Mouse (Mus musculus) liver, embryonic 16.5 days (tissue): ENCODE measurements around the gene Fcer1g. TPM values are rescaled to one million over a fixed set of nuclear protein-coding genes. Genes with fewer than 3 reads are reported as not detected.

ENCODE experiments used
- ATAC-seq: fragments of 200-750 bp; cut with Nextera tagmentation; 2 replicates; pipeline ENCODE4 v1.8.0; 2017; ENCODE audit warnings: low read depth, mild to moderate bottlenecking, moderate number of reproducible peaks, moderate library complexity
- H3K27ac ChIP-seq: fragments of 300-500 bp; sonication (generic); 2 replicates; pipeline ENCODE4 v1.5.1; 2014; ENCODE audit warnings: mild to moderate bottlenecking, low read length
- H3K27me3 ChIP-seq: fragments of 300-500 bp; sonication (generic); 2 replicates; pipeline ENCODE4 v1.6.1; 2014; ENCODE audit warnings: low read depth, low read length, mixed read lengths; ENCODE audit not compliant: control insufficient read depth, insufficient read depth
- H3K36me3 ChIP-seq: fragments of 300-500 bp; sonication (generic); 2 replicates; pipeline ENCODE4 v1.6.1; 2014; ENCODE audit warnings: mild to moderate bottlenecking; ENCODE audit not compliant: control insufficient read depth, insufficient read depth
- H3K4me1 ChIP-seq: fragments of 300-500 bp; sonication (generic); 2 replicates; pipeline ENCODE4 v1.6.1; 2014; ENCODE audit warnings: low read depth, low read length, mixed read lengths; ENCODE audit not compliant: control insufficient read depth
- H3K4me2 ChIP-seq: fragments of 300-500 bp; sonication (generic); 2 replicates; pipeline ENCODE4 v1.6.1; 2014; ENCODE audit warnings: low read depth, low read length, mixed read lengths
- H3K4me3 ChIP-seq: fragments of 300-500 bp; sonication (generic); 2 replicates; pipeline ENCODE4 v1.5.1; 2014; ENCODE audit warnings: low read depth, mild to moderate bottlenecking, low read length
- H3K9ac ChIP-seq: fragments of 300-500 bp; sonication (generic); 2 replicates; pipeline ENCODE4 v1.6.1; 2014; ENCODE audit warnings: low read depth, low read length
- H3K9me3 ChIP-seq: fragments of 300-500 bp; sonication (generic); replicated peaks from 2 replicates; pipeline ENCODE4 v1.6.1; 2016; ENCODE audit warnings: low read length; ENCODE audit not compliant: control insufficient read depth
- WGBS: fragments of 180-500 bp; shearing (Covaris S2); extraction: QIAGEN DNeasy Blood & Tissue Kit; methylation state at CpG from one replicate; pipeline ENCODE4 v1.1.7; 2014; ENCODE audit not compliant: insufficient replicate concordance; 5-methylcytosine and 5-hydroxymethylcytosine counted together
- polyA plus RNA-seq: library from polyadenylated mRNA; unstranded; fragments of >200 nt; fragmentation: Nextera tagmentation; extraction: Ambion mirVana; gene quantifications from 2 replicates; pipeline ENCODE4 v1.2.1, GENCODE M21; 2015

Gene Fcer1g
- polyA plus RNA-seq, 1 experiment from 2014 or later = 128 TPM

DNA sequence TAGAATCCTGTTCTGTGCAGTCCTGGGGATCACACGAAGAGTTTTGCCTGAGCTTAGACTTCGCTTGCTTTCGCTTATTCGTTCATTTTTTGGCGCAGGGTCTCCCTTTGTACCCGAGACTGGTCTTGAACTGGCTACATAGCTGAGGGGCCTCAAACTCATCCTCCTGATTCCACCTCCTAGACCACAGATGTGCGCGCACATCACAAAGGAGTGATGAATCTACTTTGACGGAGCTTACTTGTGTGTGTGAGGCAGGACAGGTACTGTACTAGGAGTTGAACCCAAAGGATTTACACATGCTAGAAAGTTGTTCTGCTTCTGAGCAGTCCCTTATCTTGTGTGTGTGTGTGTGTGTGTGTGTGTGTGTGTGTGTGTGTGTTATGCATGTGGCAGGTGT lies 43.3 kb downstream of the Fcer1g start:
- Histone ChIP-seq H3K36me3 (no peaks in the 10 kb centered on the region), H3K27me3 (peaks cover 39% of the 10 kb centered on the region), H3K9me3 (no peaks in the 10 kb centered on the region), H3K4me3 (no peak overlapping the region), H3K27ac (no peak overlapping the region), H3K4me2 (no peak overlapping the region), H3K9ac (no peak overlapping the region), H3K4me1 (no peaks in the 10 kb centered on the region)
- no peak for ATAC-seq
- whole genome bisulfite sequencing = 89% methylated on average over 9 of the region's 9 CpGs

DNA sequence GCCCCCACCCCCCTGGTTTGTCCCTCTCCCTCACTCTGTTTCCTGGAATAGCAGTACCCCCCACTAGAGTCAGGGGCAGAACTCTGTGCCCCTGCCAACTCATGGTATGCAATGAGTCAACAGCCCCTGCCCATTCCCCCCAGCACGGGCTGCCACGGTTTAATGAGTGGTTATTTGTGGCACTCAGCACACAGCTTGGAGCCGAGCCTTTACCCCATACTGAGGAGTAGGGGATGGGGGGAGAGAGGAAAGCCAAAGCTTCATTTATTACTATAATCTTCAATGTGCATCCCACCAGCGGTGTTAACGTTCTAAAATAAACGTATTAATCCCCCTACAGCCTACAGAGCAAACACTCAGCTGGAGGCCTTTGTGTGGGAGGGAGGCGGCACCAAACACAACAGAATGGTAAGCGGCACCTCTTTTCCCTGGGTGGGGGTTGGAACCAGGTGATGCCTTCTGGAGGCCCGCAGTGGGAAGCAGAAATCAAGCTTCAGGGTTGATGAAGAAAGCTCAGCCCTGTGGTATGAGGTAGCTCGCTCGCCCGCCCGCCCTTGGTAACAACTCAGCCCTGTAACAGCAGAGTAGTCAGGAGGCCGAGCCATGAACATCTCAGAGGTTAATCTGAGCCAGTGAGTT lies 44.6 kb downstream of the Fcer1g start:
- ATAC-seq = no peak
- WGBS = 59% methylated on average over 14 of the region's 14 CpGs
- no peak overlapping the region for H3K9ac ChIP-seq

DNA sequence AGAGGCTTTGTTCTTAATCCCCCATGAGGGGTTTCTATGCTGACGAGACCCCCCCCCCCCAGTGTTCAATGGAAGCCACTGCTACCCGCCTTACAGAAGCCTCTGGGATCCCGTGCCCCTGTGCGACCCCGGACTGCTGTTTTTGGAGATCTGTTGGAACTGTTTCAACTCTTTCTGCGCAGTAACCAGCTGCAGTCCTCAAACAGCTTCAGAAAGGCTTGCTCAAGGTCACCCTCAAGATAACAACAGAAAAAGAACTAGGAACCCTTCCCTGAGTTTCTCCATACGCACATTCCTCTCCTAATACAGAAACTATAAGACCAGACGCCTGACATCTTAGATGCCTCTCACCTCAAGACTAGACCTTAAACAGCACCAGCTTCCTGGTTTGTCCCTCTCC lies 45.1 kb downstream of the Fcer1g start:
- peaks cover 21% of the 10 kb centered on the region for H3K27me3 ChIP-seq
- H3K27ac ChIP-seq = no peak overlapping the region
- no peak overlapping the region for H3K4me2 ChIP-seq
- H3K4me1 ChIP-seq = no peaks in the 10 kb centered on the region
- H3K9me3 ChIP-seq = no peaks in the 10 kb centered on the region
- no peak overlapping the region for H3K9ac ChIP-seq
- ATAC-seq = no peak
- no peaks in the 10 kb centered on the region for H3K36me3 ChIP-seq
- H3K4me3 ChIP-seq = no peak overlapping the region
- WGBS = 42% methylated on average over 8 of the region's 8 CpGs

More for the DNA sequence above, 44.6 kb downstream of the Fcer1g start:
- no peaks in the 10 kb centered on the region for H3K9me3 ChIP-seq
- H3K27me3 ChIP-seq = peaks cover 26% of the 10 kb centered on the region
- no peak overlapping the region for H3K4me3 ChIP-seq
- no peaks in the 10 kb centered on the region for H3K36me3 ChIP-seq
- no peak overlapping the region for H3K4me2 ChIP-seq
- no peak overlapping the region for H3K27ac ChIP-seq
- H3K4me1 ChIP-seq = no peaks in the 10 kb centered on the region

DNA sequence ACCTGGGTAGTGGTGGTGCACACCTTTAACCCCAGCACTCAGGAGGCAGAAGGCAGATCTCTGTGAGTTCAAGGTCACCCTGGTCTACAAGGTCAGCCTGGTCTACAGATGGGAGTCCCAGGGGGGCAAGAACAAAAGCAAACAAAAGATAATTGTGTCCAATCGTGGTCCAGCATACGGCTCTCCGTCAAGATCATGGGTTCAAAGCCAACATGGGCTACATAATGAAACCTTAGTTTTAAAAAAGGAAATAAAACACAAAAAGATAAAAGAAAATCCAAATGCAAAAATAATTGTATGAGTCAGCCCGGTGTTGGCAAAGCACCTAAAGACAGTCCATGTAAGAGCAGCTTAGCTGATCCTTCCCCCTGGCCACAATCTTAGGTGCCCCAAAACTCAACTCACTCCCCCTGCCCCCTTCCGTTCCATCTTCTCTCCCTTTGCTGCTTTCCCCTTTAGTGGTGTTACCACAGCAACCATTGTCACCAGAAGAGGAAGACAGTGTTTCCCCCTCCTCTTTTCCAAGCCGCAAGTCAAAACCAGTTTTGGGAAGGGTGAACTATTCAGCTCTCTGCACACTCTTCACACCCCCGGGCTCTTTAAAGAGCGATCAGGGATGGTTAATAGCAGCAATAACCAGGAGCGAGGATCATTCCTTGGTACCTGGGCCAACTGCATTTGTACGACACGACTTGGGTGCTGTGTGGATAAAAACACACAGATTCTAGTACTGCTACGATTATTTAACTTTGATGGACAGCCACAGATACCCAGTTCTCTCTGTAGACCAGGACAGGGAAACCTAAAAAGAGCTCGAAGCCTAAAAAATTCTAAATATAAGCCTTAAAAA lies 46.1 kb downstream of the Fcer1g start:
- H3K27ac ChIP-seq = no peak overlapping the region
- H3K9ac ChIP-seq = no peak overlapping the region
- ATAC-seq = no peak
- H3K36me3 ChIP-seq = no peaks in the 10 kb centered on the region
- H3K4me1 ChIP-seq = no peaks in the 10 kb centered on the region
- H3K4me3 ChIP-seq = no peak overlapping the region
- no peak overlapping the region for H3K4me2 ChIP-seq
- no peaks in the 10 kb centered on the region for H3K9me3 ChIP-seq
- H3K27me3 ChIP-seq = peaks cover 11% of the 10 kb centered on the region
- 31% methylated on average over 13 of the region's 13 CpGs for WGBS

DNA sequence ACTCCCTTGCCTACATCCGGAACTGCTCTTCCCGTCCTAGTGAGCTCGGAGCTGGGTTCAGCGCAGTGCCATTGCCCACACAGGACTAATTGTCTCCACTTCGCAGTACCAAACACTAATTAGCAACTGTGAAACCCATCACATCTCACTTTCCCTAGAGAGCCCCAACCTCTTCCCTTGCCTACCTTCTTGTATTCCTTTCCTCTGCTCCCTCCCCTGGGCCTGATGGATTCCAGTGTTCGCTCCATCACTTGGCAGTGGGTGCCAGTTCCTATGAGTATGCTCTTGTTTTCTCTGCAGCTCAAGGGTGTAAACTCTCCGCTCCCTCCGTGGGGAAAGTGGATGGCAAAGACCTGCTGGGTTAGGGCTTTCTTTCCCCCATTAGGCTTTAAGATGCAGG lies 48.5 kb downstream of the Fcer1g start:
- Histone ChIP-seq H3K9me3 (no peaks in the 10 kb centered on the region), H3K4me2 (no peak overlapping the region), H3K9ac (no peak overlapping the region), H3K4me1 (no peaks in the 10 kb centered on the region), H3K36me3 (no peaks in the 10 kb centered on the region), H3K4me3 (no peak overlapping the region), H3K27me3 (no peaks in the 10 kb centered on the region), H3K27ac (no peak overlapping the region)
- ATAC-seq = no peak
- 71% methylated on average over 8 of the region's 8 CpGs for WGBS

DNA sequence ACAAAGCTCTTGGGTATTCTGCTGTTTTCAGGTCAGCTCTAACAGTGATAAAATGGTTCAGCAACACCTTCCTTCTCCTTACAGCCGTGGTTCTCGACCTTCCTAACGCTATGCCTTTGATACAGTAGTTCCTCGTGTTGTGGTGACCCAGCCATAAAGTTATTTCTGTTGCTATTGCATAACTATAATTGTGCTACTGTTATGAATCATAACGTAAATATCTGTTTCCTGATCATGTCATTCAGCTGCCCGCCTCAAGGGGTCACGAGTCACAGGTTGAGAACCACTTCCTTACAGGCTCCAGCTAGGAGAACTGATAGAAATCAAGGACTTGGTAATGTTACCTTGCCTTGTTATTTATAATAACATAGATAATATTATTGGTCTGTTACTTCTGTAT lies 49.9 kb downstream of the Fcer1g start:
- no peaks in the 10 kb centered on the region for H3K4me1 ChIP-seq
- no peak overlapping the region for H3K9ac ChIP-seq
- H3K27me3 ChIP-seq = no peaks in the 10 kb centered on the region
- H3K9me3 ChIP-seq = no peaks in the 10 kb centered on the region
- no peak for ATAC-seq
- H3K4me2 ChIP-seq = no peak overlapping the region
- H3K36me3 ChIP-seq = no peaks in the 10 kb centered on the region
- H3K27ac ChIP-seq = no peak overlapping the region
- 20% methylated on average over 7 of the region's 7 CpGs for WGBS
- H3K4me3 ChIP-seq = no peak overlapping the region

DNA sequence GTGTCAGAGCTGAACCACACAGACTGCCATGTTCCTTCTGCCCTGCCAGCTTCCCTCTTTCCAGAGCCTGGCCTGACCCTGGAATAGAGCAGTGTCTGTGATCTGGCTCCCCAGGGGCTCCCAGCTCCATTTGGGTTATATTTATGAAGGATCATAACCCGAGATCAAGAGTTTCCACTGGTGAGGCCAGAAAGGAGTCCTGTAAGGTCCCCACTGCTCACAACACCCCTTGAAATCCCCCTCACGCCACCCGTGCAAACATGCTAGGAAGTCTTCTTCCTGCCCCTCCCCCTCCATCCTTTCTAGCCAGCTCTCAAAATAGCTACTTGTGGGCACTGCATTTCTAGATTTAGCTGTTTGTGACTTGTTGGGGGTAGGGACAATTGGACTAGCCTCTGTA lies 50.5 kb downstream of the Fcer1g start:
- H3K36me3 ChIP-seq = no peaks in the 10 kb centered on the region

DNA sequence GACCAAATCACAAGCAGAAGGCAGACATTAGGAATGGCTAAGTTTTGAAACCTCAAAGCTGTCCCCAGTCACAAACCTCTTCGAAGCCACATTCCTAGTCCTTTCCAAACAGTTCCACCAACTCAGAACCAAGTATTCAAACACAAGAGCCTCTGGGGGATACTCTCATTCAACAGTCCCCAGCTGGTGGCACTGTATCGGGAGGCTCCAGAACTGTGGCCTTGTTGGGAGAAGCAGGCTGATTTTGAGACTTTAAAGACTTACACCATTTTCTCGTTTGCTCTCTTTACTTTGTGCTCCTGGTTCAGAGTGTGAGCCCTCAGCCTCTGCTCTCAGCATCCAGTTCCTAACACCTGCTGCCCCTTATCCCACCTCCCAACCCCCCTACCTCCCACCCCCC lies 51.1 kb downstream of the Fcer1g start:
- no peak for ATAC-seq
- H3K4me2 ChIP-seq = no peak overlapping the region
- H3K36me3 ChIP-seq = no peaks in the 10 kb centered on the region
- H3K27ac ChIP-seq = no peak overlapping the region
- H3K9me3 ChIP-seq = no peaks in the 10 kb centered on the region
- no peak overlapping the region for H3K4me3 ChIP-seq
- no peak overlapping the region for H3K9ac ChIP-seq
- 71% methylated on average over 3 of the region's 3 CpGs for WGBS
- no peaks in the 10 kb centered on the region for H3K4me1 ChIP-seq
- H3K27me3 ChIP-seq = no peaks in the 10 kb centered on the region

More for the DNA sequence above, 50.5 kb downstream of the Fcer1g start:
- WGBS = 29% methylated on average over 3 of the region's 3 CpGs
- Histone ChIP-seq H3K4me2 (no peak overlapping the region), H3K27me3 (no peaks in the 10 kb centered on the region), H3K9me3 (no peaks in the 10 kb centered on the region), H3K27ac (no peak overlapping the region), H3K9ac (no peak overlapping the region), H3K4me1 (no peaks in the 10 kb centered on the region), H3K4me3 (no peak overlapping the region)
- no peak for ATAC-seq
